Mouse (Mus musculus) bone marrow macrophage, adult 2 months (primary cell): Measurements from ENCODE around the gene H2-D1.

Experiments
- CTCF ChIP-seq: IDR thresholded peaks from 2 replicates; pipeline ENCODE4 v1.5.1; 2012; ENCODE audit warnings: low read depth, mild to moderate bottlenecking, low read length, moderate library complexity
- POLR2A ChIP-seq: IDR thresholded peaks from 2 replicates; pipeline ENCODE4 v1.6.1; 2012; ENCODE audit warnings: mild to moderate bottlenecking, low read depth, low read length, borderline replicate concordance

- TF ChIP-seq CTCF (no peak), POLR2A (no peak)
These were observed 40.2 kb upstream of the H2-D1 start for GRCm38 (mm10) chr17:35222299-35222698.
